Comparison of ENCODE assay signal across 8 mouse cellular contexts in the genomic region with DNA sequence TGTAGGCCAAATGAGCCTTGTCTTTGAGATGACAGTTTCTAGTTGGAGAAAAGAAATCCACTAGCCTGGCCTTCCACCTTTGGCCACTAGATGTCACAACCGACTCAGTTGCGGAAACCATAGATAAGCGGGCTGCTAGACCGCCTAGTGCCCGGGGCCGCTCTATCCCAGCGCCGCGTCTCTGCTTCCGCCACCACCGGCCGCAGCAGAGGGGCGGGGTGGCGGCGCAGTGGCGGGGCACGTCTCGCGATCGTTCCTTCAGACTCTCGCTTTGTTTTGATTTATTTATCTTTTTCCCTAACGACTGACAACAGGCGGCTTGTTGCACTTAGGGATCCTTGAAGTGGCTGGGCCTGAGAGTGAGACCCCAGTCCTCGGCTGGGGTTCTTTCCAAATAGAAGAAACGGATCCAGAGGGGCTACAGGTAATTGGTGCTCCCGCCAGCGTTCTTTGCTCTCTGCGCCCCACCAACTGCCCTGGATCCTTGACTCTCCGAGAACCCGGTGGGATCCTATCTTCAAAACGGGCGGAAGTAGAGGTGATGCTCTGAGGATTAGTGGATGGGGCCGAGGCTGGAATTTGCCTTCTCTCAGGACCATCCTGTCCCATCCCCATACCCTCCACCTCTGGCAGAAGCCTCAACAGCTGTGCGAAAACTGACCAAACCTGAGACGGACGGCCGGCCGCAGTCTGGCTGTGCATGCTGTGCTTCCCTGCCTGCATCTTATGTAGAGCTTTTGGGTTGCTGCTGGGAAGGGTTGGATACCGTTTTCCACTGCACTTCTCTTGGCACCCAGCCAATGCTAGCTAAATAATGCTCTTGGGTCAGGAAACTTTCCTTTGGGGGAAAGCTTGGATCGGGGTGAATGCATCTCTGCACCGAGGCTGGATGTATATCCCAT. TPM values are rescaled to one million over a fixed set of nuclear protein-coding genes. Genes with fewer than 3 reads are reported as not detected.
DNase-seq lines count a peak whose midpoint lies in the region; ATAC-seq lines count a peak whose summit lies in the region.

No protein-coding gene starts in this region.

- intact Hi-C loops in left cerebral cortex, postnatal 14 days (cut with DNase I) = no loop called here

- ATAC-seq in intestine, embryonic 14.5 days (replicated peaks; ENCODE audit: low FRiP score, low TSS enrichment, low read depth) = peak; percentile 99

- no peaks in the 10 kb centered on the region for H3K4me1 ChIP-seq in intestine, embryonic 14.5 days (replicated peaks; ENCODE audit: control insufficient read depth, insufficient read depth, low read length)

- DNase-seq in adrenal gland, adult 18-20 months (ENCODE audit: low spot score in 2 of 2) = peak; percentile 84 to 88
- DNase-seq in embryo, embryonic 11 days = peak; percentile 97
- peak; percentile 92 for DNase-seq in gastrocnemius, postnatal 25 days
- peak; percentile 96 for DNase-seq in intestine, embryonic 14.5 days (ENCODE audit: low spot score)
- DNase-seq in left cerebral cortex, postnatal 14 days (ENCODE audit: low spot score in 2 of 2) = peak; percentile 96 to 97
- DNase-seq in mesoderm, embryonic 11.5 days (ENCODE audit: low read depth, low spot score) = peak; percentile 95
- DNase-seq in right cerebral cortex, postnatal 36 days (ENCODE audit: low spot score in 2 of 2) = peak; percentile 87 to 90
- peak; percentile 94 for DNase-seq in yolk sac, embryonic 10.5 days (ENCODE audit: low spot score)

- peak overlapping the region; percentile 75 for H3K4me2 ChIP-seq in intestine, embryonic 14.5 days (ENCODE audit: low read length)

- peaks cover 11% of the 10 kb centered on the region; the same call in 1 of the 2 replicates for H3K36me3 ChIP-seq in intestine, embryonic 14.5 days (ENCODE audit: control insufficient read depth, insufficient read depth, low read length)

- H3K9ac ChIP-seq in intestine, embryonic 14.5 days (ENCODE audit: low read length) = peak overlapping the region; percentile 91

- no peaks in the 10 kb centered on the region for H3K9me3 ChIP-seq in intestine, embryonic 14.5 days (ENCODE audit: control insufficient read depth, low read length)

- peak overlapping the region; percentile 92 for H3K27ac ChIP-seq in intestine, embryonic 14.5 days (ENCODE audit: low read depth)

- whole genome bisulfite sequencing in intestine, embryonic 14.5 days = under 1% methylated on average over 41 of the region's 41 CpGs

- peak overlapping the region; percentile 82 for H3K4me3 ChIP-seq in intestine, embryonic 14.5 days (ENCODE audit: low read depth, low read length)

- H3K27me3 ChIP-seq in intestine, embryonic 14.5 days (replicated peaks; ENCODE audit: control insufficient read depth, insufficient read depth, low read length) = no peaks in the 10 kb centered on the region

RNA-seq across cellular contexts. Expression of gene Ift46, which starts 5.3 kb away (rescaled TPM):
- total RNA-seq in adrenal gland, adult 18-20 months (2021) = 10 to 100 TPM; 54.0 to 57.6 TPM
- total RNA-seq in gastrocnemius, postnatal 25 days (2021) = 10 to 100 TPM; 16.7 to 24.0 TPM
- 87.8 and 96.0 TPM in 2 replicates for polyA plus RNA-seq in intestine, embryonic 14.5 days (2014; fragmentation: Nextera tagmentation; extraction: Ambion mirVana)
- total RNA-seq in left cerebral cortex, postnatal 14 days (2021) = 10 to 100 TPM; 68.2 to 85.5 TPM

RNA-seq across cellular contexts. Expression of gene Arcn1, which starts 5.4 kb away (rescaled TPM):
- total RNA-seq in adrenal gland, adult 18-20 months (2021) = 100 to 1,000 TPM; 139 to 168 TPM
- 10 to 100 TPM; 62.7 to 68.1 TPM for total RNA-seq in gastrocnemius, postnatal 25 days (2021)
- polyA plus RNA-seq in intestine, embryonic 14.5 days (2014; fragmentation: Nextera tagmentation; extraction: Ambion mirVana) = 188 and 192 TPM in 2 replicates
- total RNA-seq in left cerebral cortex, postnatal 14 days (2021) = 10 to 100 TPM; 91.2 to 97.7 TPM

RNA-seq across cellular contexts. Expression of gene Tmem25, which starts 26.1 kb away (rescaled TPM):
- 1 to 10 TPM; 4.2 to 8.3 TPM for total RNA-seq in adrenal gland, adult 18-20 months (2021)
- total RNA-seq in gastrocnemius, postnatal 25 days (2021) = 1 to 10 TPM; 7.9 to 9.0 TPM
- polyA plus RNA-seq in intestine, embryonic 14.5 days (2014; fragmentation: Nextera tagmentation; extraction: Ambion mirVana) = 3.3 and 3.9 TPM in 2 replicates
- total RNA-seq in left cerebral cortex, postnatal 14 days (2021) = 10 to 100 TPM; 36.5 to 41.3 TPM

RNA-seq across cellular contexts. Expression of gene Ttc36, which starts 29.9 kb away (rescaled TPM):
- total RNA-seq in adrenal gland, adult 18-20 months (2021) = 1 to 10 TPM; 2.7 to 4.1 TPM
- under 1 TPM; 0.32 to 0.90 TPM for total RNA-seq in gastrocnemius, postnatal 25 days (2021)
- polyA plus RNA-seq in intestine, embryonic 14.5 days (2014; fragmentation: Nextera tagmentation; extraction: Ambion mirVana) = 1.5 and 2.7 TPM in 2 replicates
- 1 to 10 TPM in 1 of 2 experiments, under 1 TPM in 1; 0.78 to 1.4 TPM for total RNA-seq in left cerebral cortex, postnatal 14 days (2021)

RNA-seq across cellular contexts. Expression of gene Phldb1, which starts 38.0 kb away (rescaled TPM):
- 10 to 100 TPM; 24.1 to 60.8 TPM for total RNA-seq in adrenal gland, adult 18-20 months (2021)
- 10 to 100 TPM; 38.0 to 40.5 TPM for total RNA-seq in gastrocnemius, postnatal 25 days (2021)
- 21.4 and 22.6 TPM in 2 replicates for polyA plus RNA-seq in intestine, embryonic 14.5 days (2014; fragmentation: Nextera tagmentation; extraction: Ambion mirVana)
- total RNA-seq in left cerebral cortex, postnatal 14 days (2021) = 10 to 100 TPM; 62.4 to 65.7 TPM

Comparison
In these comparisons a context has a peak if more than half of its experiments do, and no peak if none do; other contexts are left out.
1. Peak in every context shown above with its lines: DNase-seq, ATAC-seq, H3K4me3 ChIP-seq and H3K27ac ChIP-seq.